Mouse (Mus musculus): ENCODE measurements around the gene Sulf2.

DNA sequence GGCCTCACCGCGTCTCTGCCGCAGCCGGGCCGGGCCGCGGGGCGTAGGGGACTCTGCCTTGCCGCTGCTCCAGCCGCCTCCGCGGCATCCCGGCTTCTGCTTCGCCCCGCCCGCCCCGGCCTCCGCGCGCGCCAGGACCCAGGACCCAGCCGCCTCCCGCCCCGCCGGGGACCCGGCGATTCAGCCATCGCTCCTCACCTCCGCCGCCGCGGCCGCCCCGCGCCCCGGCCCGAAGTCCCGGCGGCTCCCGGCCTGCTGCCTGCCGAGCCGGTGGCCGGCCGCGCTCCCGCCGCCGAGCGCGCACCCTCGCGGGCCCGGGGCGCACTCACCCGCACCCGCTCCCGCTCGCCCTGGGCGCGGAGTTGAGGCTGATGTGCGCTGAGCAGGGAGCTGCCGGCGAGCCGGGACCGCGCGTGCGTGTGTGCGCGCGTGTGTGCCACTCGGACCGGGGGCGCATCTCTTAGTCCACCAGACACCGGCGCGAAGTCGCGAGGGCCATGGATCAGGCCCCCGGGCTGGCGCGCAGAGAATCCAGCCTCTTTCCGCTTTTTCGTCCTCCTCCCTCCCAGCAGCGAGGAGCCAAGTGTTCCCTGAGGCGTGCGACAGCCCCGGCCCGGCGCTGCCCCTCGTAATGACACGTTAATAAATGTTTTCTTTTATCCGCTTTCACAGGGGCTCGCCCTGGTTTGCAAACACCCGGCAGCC is 562 bp downstream of the Sulf2 start:
- TF ChIP-seq POLR2A (IDR thresholded peaks at IDR 0.05; ENCODE audit: insufficient read depth, low read length) (no peak), EP300 (IDR thresholded peaks at IDR 0.05; ENCODE audit: insufficient read depth, low read depth, low read length) (no peak), CTCF (IDR thresholded peaks at IDR 0.05; ENCODE audit: low read depth, low read length) (no peak)

Data from ES-Bruce4 (cell line).